Mouse (Mus musculus): Measurements from ENCODE around the gene Ndufa3.
"Not testable (repeated sequence)": the region's sequence is repeated elsewhere in the genome, so short reads cannot be mapped to it uniquely, and the experiment has no call there.

DNA sequence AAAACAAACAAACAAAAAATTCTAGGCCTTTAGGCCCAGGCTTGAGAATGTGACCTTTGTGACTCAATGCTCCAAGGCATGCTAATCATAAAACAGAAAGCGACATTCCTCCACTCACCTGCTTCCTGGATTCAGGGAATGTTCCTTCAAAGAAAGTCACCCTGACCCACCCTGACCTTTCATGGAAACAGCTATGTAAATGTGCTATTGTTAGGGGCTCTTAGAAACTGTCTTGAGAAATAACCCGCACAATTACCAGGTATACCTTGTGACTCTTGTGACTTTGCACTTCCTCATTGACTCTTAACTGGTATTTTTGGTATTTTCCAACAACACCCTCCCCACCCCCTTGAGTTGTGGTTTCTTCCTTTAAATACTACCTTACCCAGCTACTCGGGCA lies 46.6 kb upstream of the Ndufa3 start:
- TF ChIP-seq ZC3H11A (IDR thresholded peaks at IDR 0.05; ENCODE audit: borderline replicate concordance, low read depth, low read length); ZNF384 (IDR thresholded peaks at IDR 0.05; ENCODE audit: low read depth, low read length); MAFK (IDR thresholded peaks at IDR 0.05; ENCODE audit: insufficient read depth, low read depth, low read length); CHD2 (IDR thresholded peaks at IDR 0.05; ENCODE audit: low read depth, low read length): not testable (repeated sequence)
